Mouse (Mus musculus) CH12.LX (cell line): ENCODE measurements around the gene Exoc1.

ENCODE experiments used
- CTCF ChIP-seq, 2 experiments: IDR thresholded peaks in 1 of 2; conservative IDR thresholded peaks in 1 of 2; 2 replicates each; pipeline ENCODE4 v1.5.1; 2011 to 2012; ENCODE audit warnings: low read depth in 2 of 2, low read length in 2 of 2, improper control_type of control experiment in 1 of 2, inconsistent platforms in 1 of 2, mild to moderate bottlenecking in 1 of 2, moderate library complexity in 1 of 2
- E2F4 ChIP-seq: IDR thresholded peaks from 2 replicates; pipeline ENCODE4 v1.6.1; 2011; ENCODE audit warnings: low read depth, low read length, improper control_type of control experiment; ENCODE audit not compliant: insufficient replicate concordance
- ELF1 ChIP-seq: IDR thresholded peaks from 2 replicates; pipeline ENCODE4 v1.6.1; 2014; ENCODE audit warnings: low read depth, mild to moderate bottlenecking, inconsistent platforms, low read length, improper control_type of control experiment
- EP300 ChIP-seq: IDR thresholded peaks from 2 replicates; pipeline ENCODE4 v1.6.1; 2011; ENCODE audit warnings: low read length, improper control_type of control experiment
- GABPA ChIP-seq: IDR thresholded peaks from 2 replicates; pipeline ENCODE4 v1.6.1; 2012; ENCODE audit warnings: low read depth, low read length, improper control_type of control experiment, inconsistent platforms; ENCODE audit not compliant: insufficient replicate concordance
- JUND ChIP-seq: conservative IDR thresholded peaks from 2 replicates; pipeline ENCODE4 v1.6.1; 2011; ENCODE audit warnings: low read depth, low read length, improper control_type of control experiment
- MAFK ChIP-seq: IDR thresholded peaks from 2 replicates; pipeline ENCODE4 v1.6.1; 2011; ENCODE audit warnings: low read length, improper control_type of control experiment; ENCODE audit not compliant: insufficient replicate concordance
- NELFE ChIP-seq: IDR thresholded peaks from 2 replicates; pipeline ENCODE4 v1.6.1; 2011; ENCODE audit warnings: low read depth, low read length, improper control_type of control experiment
- POLR2A ChIP-seq: IDR thresholded peaks from 2 replicates; pipeline ENCODE4 v1.6.1; 2011; ENCODE audit warnings: low read depth, mild to moderate bottlenecking, improper control_type of control experiment, low read length
- RCOR1 ChIP-seq: conservative IDR thresholded peaks from 2 replicates; pipeline ENCODE4 v1.6.1; 2012; ENCODE audit warnings: low read depth, mild to moderate bottlenecking, inconsistent platforms, low read length, improper control_type of control experiment
- SIN3A ChIP-seq: IDR thresholded peaks from 2 replicates; pipeline ENCODE4 v1.6.1; 2012; ENCODE audit warnings: low read length, improper control_type of control experiment, inconsistent platforms

DNA sequence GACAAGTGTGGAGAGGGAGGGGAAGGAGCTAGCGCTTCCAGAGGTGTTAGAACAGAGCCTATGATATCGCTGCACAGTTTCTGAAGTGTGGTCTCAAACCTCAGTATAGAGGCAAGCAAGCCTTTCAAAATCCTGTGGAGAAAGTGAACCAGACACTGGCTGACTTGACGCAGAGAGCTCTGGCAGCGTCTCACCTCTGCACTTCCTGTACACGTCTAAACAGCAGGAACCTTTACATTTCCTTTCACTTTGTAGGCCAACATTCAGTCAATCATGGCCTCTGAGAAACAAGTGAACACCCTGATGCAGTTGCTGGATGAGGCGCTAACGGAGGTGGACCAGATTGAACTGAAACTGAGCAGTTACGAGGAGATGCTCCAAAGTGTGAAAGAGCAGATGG is 14.1 kb downstream of the Exoc1 start:
- no peak for TF ChIP-seq EP300
- no peak for TF ChIP-seq CTCF (conservative IDR thresholded peaks at IDR 0.05 in 1 of 2, IDR thresholded peaks at IDR 0.05 in 1 of 2; ENCODE audit: low read depth in 2 of 2, low read length in 2 of 2)
- no peak for TF ChIP-seq POLR2A
- no peak for TF ChIP-seq NELFE
- no peak for TF ChIP-seq JUND
- TF ChIP-seq GABPA: no peak
- TF ChIP-seq RCOR1: no peak
- no peak for TF ChIP-seq SIN3A
- TF ChIP-seq MAFK: no peak
- no peak for TF ChIP-seq ELF1
- no peak for TF ChIP-seq E2F4
